Mouse (Mus musculus) adrenal gland (tissue): ENCODE measurements around the gene Fam107a.

Source experiments
- intact Hi-C: fragments of 180-260 bp; cut with DNase I; formaldehyde crosslinking; loops from one replicate; pipeline ENCODE4 v1.15.1; 2025

Fam107a gene

GRCm38 (mm10) chr14:8257521-8258334 lies 60.1 kb downstream of the Fam107a start:
- intact Hi-C loops: loop anchor here (5.0 kb wide), 1 partner anchor 75 kb away; no protein-coding TSS in a partner anchor

DNA sequence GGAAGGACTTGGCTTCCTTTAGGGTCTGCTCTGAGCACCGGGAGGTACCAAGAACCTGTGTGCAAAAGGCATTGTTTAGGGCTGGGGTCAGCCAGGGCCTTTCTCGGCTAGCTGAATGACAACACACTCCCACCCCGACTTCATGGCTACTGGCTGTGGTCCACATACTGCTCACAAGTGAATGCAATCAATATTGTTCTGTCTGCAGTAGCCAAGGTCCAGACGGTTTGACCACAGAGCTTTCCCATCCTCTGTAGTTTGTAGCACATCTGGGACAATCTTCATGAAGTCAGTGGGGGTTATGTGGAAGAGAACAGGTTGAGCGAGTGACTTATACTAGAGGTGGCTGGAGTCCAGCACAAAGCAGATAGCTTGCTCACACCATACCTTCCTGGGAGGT lies 60.9 kb downstream of the Fam107a start:
- intact Hi-C loops: loop anchor here (5.0 kb wide), 1 partner anchor 75 kb away; no protein-coding TSS in a partner anchor

DNA sequence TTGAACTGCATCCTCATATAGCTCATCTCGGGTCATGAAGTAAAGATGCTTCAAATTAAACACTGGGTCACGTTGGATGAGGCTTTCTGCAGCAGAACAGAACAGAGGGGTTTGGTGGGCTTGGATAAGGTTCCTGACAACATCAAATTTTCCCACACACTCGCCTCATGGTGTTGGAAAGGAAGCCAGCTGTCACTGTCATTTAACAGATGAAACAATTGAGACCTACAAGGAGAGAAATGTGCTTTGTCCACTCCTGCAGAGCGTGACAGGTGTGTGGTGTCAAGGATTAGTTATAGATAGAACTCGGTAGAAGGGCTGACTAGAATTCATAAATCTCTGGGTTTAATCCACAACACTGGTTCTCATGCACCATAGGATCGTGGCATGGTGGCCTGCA lies 61.8 kb downstream of the Fam107a start:
- intact Hi-C loops: loop anchor here (5.0 kb wide), 1 partner anchor 74 kb away; no protein-coding TSS in a partner anchor

DNA sequence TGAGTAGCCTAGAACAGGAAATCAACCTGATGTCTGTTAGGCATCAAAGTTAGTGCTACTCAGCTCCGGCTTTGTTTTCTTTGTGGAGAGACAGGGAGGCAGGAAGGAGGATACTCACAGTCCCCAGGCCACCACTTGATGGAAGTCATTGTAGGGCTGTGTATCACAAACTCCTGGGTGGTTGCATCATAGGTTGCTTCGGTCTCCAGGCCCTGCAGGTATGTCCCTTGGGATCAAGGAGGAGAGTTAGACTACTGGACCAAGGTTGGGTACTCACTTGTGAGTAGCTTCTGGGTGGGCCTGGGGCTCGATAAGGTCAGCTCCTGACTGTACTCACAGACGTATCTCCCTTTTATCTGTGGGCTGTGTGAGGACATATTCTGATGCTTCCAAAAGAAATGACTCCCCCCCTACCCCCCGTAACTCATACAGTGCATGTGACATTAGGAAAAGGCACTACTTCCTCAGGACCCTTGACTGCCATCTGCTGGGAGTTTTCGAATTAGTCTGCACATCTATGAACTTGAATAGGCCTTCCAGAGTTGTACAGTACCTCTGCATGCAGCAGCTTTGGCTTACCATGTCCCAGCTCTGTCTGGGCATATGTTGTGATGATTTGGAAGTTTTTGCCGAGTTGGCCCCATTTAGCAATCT lies 62.6 kb downstream of the Fam107a start:
- intact Hi-C loops: loop anchor here (5.0 kb wide), 1 partner anchor 73 kb away; no protein-coding TSS in a partner anchor

DNA sequence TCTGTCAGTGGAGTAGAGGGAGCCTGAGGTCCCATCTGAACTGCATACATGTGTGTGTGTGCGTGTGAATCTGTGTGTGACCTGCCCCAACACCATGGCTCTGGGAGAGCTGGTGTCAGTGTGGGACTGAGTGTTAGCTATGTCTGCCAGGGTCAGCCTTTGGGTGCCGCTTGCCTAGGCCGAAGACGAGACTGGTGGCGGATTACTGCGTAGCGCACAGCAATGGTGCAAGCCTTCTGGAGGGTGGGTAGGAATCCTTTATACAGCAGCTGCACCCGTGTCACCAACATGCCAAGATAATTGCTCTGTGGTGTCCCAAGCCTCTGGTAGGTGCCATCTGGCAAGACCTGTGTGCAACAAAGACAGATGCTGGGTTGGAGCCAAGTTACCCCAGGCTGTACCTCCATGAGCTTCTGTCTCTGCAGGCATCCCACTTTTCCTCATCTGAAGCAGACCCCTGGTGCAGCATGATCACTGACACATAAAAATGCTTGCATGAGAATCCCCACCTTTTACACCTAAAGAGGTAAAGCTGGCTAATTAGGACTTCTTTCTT lies 66.4 kb downstream of the Fam107a start:
- intact Hi-C loops: no loop called here

GRCm38 (mm10) chr14:8250141-8250871 lies 67.5 kb downstream of the Fam107a start:
- intact Hi-C loops: no loop called here

DNA sequence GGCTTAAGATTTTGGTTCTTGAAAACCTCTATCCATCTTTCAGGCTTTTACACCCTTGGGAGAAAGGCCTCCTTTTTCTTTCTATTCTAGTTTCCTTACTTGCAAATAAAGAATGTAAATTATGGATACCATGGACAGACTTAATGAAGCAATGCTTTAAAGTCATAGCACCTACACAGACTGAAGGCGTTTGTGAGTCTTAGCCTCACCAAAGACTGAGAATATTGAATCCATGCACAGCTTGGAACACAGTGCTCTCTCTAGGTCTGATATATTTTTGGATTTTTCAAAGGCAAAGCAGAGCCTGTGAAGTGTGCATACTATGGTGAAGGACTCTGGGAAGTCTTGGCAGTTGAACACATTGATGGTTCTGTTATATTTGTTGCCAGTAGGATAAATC lies 68.6 kb downstream of the Fam107a start:
- intact Hi-C loops: no loop called here

- intact Hi-C loops: no loop called here
Observed at GRCm38 (mm10) chr14:8246878-8247277, 70.9 kb downstream of the Fam107a start.
